Mouse (Mus musculus): Measurements from ENCODE around the gene Abhd14a. TPM values are rescaled to one million over a fixed set of nuclear protein-coding genes. Genes with fewer than 3 reads are reported as not detected.

Gene Abhd14a
- polyA plus RNA-seq, 2 experiments: 14.3 to 16.4 TPM

- H3K27me3 ChIP-seq (ENCODE audit: control insufficient read depth, insufficient read depth, low read length): peaks cover 13% of the 10 kb centered on the region
- H3K36me3 ChIP-seq (replicated peaks; ENCODE audit: control insufficient read depth, insufficient read depth, low read depth): no peaks in the 10 kb centered on the region
- no peak overlapping the region for H3K4me3 ChIP-seq (ENCODE audit: insufficient read depth in 1 of 2, low read depth in 2 of 2, low read length in 2 of 2)
- DNase-seq (ENCODE audit: low read depth in 3 of 3, low spot score in 3 of 3) (no peak), ATAC-seq (ENCODE audit: insufficient read depth) (no peak)
- no peak for TF ChIP-seq CTCF (IDR thresholded peaks at IDR 0.05; ENCODE audit: low read depth)
- TF ChIP-seq EP300 (IDR thresholded peaks at IDR 0.05; ENCODE audit: low read depth): no peak
- H3K27ac ChIP-seq: no peak overlapping the region
- 67% methylated on average over 11 of the region's 11 CpGs for WGBS (ENCODE audit: insufficient replicate concordance)
- H3K9me3 ChIP-seq (ENCODE audit: control insufficient read depth, low read length): no peaks in the 10 kb centered on the region
- peaks cover 11 to 20% of the 10 kb centered on the region in 2 experiments for H3K4me1 ChIP-seq (replicated peaks; ENCODE audit: control insufficient read depth in 2 of 2, insufficient read depth in 2 of 2, low read length in 1 of 2)
- no peak overlapping the region for H3K9ac ChIP-seq (replicated peaks)
- H3K4me2 ChIP-seq (ENCODE audit: low read depth): no peak overlapping the region
Measured at GRCm38 (mm10) chr9:106451298-106451697, 3.8 kb upstream of the Abhd14a start.

- no peak for DNase-seq (ENCODE audit: low read depth in 3 of 3, low spot score in 3 of 3)
- ATAC-seq (ENCODE audit: insufficient read depth): no peak
- WGBS (ENCODE audit: insufficient replicate concordance): 37% methylated on average over 9 of the region's 9 CpGs
- Histone ChIP-seq H3K27ac (no peak overlapping the region), H3K4me2 (ENCODE audit: low read depth) (peak overlapping the region; percentile 14; the same call in 1 of the 2 replicates), H3K27me3 (ENCODE audit: control insufficient read depth, insufficient read depth, low read length) (peaks cover 13% of the 10 kb centered on the region), H3K9ac (replicated peaks) (no peak overlapping the region), H3K4me1 (replicated peaks; ENCODE audit: control insufficient read depth in 2 of 2, insufficient read depth in 2 of 2, low read length in 1 of 2) (peaks cover 11 to 24% of the 10 kb centered on the region in 2 experiments), H3K36me3 (replicated peaks; ENCODE audit: control insufficient read depth, insufficient read depth, low read depth) (no peaks in the 10 kb centered on the region), H3K9me3 (ENCODE audit: control insufficient read depth, low read length) (no peaks in the 10 kb centered on the region), H3K4me3 (ENCODE audit: insufficient read depth in 1 of 2, low read depth in 2 of 2, low read length in 2 of 2) (no peak overlapping the region)
- no peak for TF ChIP-seq EP300 (IDR thresholded peaks at IDR 0.05; ENCODE audit: low read depth)
- TF ChIP-seq CTCF (IDR thresholded peaks at IDR 0.05; ENCODE audit: low read depth): no peak
Measured at GRCm38 (mm10) chr9:106450661-106451060, 3.2 kb upstream of the Abhd14a start.

- Histone ChIP-seq H3K4me1 (replicated peaks; ENCODE audit: control insufficient read depth in 2 of 2, insufficient read depth in 2 of 2, low read length in 1 of 2) (peaks cover 11 to 24% of the 10 kb centered on the region in 2 experiments), H3K27ac (no peak overlapping the region), H3K27me3 (ENCODE audit: control insufficient read depth, insufficient read depth, low read length) (peaks cover 12% of the 10 kb centered on the region), H3K4me3 (ENCODE audit: insufficient read depth in 1 of 2, low read depth in 2 of 2, low read length in 2 of 2) (no peak overlapping the region), H3K36me3 (replicated peaks; ENCODE audit: control insufficient read depth, insufficient read depth, low read depth) (no peaks in the 10 kb centered on the region), H3K9me3 (ENCODE audit: control insufficient read depth, low read length) (no peaks in the 10 kb centered on the region), H3K4me2 (ENCODE audit: low read depth) (peak overlapping the region; percentile 3; the same call in 1 of the 2 replicates), H3K9ac (replicated peaks) (no peak overlapping the region)
- TF ChIP-seq CTCF (IDR thresholded peaks at IDR 0.05; ENCODE audit: low read depth) (no peak), EP300 (IDR thresholded peaks at IDR 0.05; ENCODE audit: low read depth) (no peak)
- WGBS (ENCODE audit: insufficient replicate concordance): 80% methylated on average over 8 of the region's 8 CpGs
- ATAC-seq (ENCODE audit: insufficient read depth) (no peak), DNase-seq (ENCODE audit: low read depth in 3 of 3, low spot score in 3 of 3) (no peak)
Measured at GRCm38 (mm10) chr9:106449947-106450346, 2.5 kb upstream of the Abhd14a start.

- Histone ChIP-seq H3K9me3 (ENCODE audit: control insufficient read depth, low read length) (no peaks in the 10 kb centered on the region), H3K36me3 (replicated peaks; ENCODE audit: control insufficient read depth, insufficient read depth, low read depth) (no peaks in the 10 kb centered on the region), H3K27me3 (ENCODE audit: control insufficient read depth, insufficient read depth, low read length) (peaks cover 9% of the 10 kb centered on the region), H3K9ac (replicated peaks) (peak overlapping the region; percentile 50), H3K4me3 (ENCODE audit: insufficient read depth in 1 of 2, low read depth in 2 of 2, low read length in 2 of 2) (peak overlapping the region; percentile 52 to 73), H3K27ac (no peak overlapping the region), H3K4me1 (replicated peaks; ENCODE audit: control insufficient read depth in 2 of 2, insufficient read depth in 2 of 2, low read length in 1 of 2) (peaks cover 11 to 20% of the 10 kb centered on the region in 2 experiments), H3K4me2 (ENCODE audit: low read depth) (peak overlapping the region; percentile 78)
- DNase-seq (ENCODE audit: low read depth in 3 of 3, low spot score in 3 of 3): no peak
- 1% methylated on average over 23 of the region's 23 CpGs for WGBS (ENCODE audit: insufficient replicate concordance)
- TF ChIP-seq EP300 (IDR thresholded peaks at IDR 0.05; ENCODE audit: low read depth) (no peak), CTCF (IDR thresholded peaks at IDR 0.05; ENCODE audit: low read depth) (peak; percentile 78)
- ATAC-seq (ENCODE audit: insufficient read depth): peak; percentile 36; the same call in 1 of the 2 replicates
Measured at GRCm38 (mm10) chr9:106448498-106449031, 1.1 kb upstream of the Abhd14a start.

- Histone ChIP-seq H3K9ac (replicated peaks) (no peak overlapping the region), H3K9me3 (ENCODE audit: control insufficient read depth, low read length) (no peaks in the 10 kb centered on the region), H3K27ac (no peak overlapping the region), H3K4me3 (ENCODE audit: insufficient read depth in 1 of 2, low read depth in 2 of 2, low read length in 2 of 2) (peak overlapping the region in 1 of 2 experiments; percentile 60; a peak in 2 of 4 replicates), H3K4me1 (replicated peaks; ENCODE audit: control insufficient read depth in 2 of 2, insufficient read depth in 2 of 2, low read length in 1 of 2) (peaks cover 7 to 20% of the 10 kb centered on the region in 2 experiments), H3K4me2 (ENCODE audit: low read depth) (peak overlapping the region; percentile 78), H3K27me3 (ENCODE audit: control insufficient read depth, insufficient read depth, low read length) (peaks cover 5% of the 10 kb centered on the region), H3K36me3 (replicated peaks; ENCODE audit: control insufficient read depth, insufficient read depth, low read depth) (no peaks in the 10 kb centered on the region)
- DNase-seq (ENCODE audit: low read depth in 3 of 3, low spot score in 3 of 3): no peak
- ATAC-seq (ENCODE audit: insufficient read depth): no peak
- 33% methylated on average over 9 of the region's 9 CpGs for WGBS (ENCODE audit: insufficient replicate concordance)
- TF ChIP-seq EP300 (IDR thresholded peaks at IDR 0.05; ENCODE audit: low read depth) (no peak), CTCF (IDR thresholded peaks at IDR 0.05; ENCODE audit: low read depth) (no peak)
Measured at GRCm38 (mm10) chr9:106447951-106448350, 473 bp upstream of the Abhd14a start.
